Mouse (Mus musculus) midbrain, embryonic 14.5 days (tissue): Measurements from ENCODE around the gene Gm14137. TPM values are rescaled to one million over a fixed set of nuclear protein-coding genes. Genes with fewer than 3 reads are reported as not detected.
A peak's percentile ranks its signal among the peaks of the same experiment; 100 is the strongest.

Experiments
- ATAC-seq: fragments of 200-750 bp; cut with Nextera tagmentation; 2 replicates; pipeline ENCODE4 v1.8.0; 2017; ENCODE audit warnings: moderate number of reproducible peaks, moderate library complexity; ENCODE audit not compliant: low FRiP score, low TSS enrichment
- DNase-seq: peaks from one replicate; pipeline ENCODE4 v3.0.0-alpha.2; 2015
- H3K27ac ChIP-seq: fragments of 300-500 bp; sonication (generic); replicated peaks from 2 replicates; pipeline ENCODE4 v1.5.1; 2014; ENCODE audit warnings: mild to moderate bottlenecking, low read depth, low read length, moderate library complexity
- H3K27me3 ChIP-seq: fragments of 300-500 bp; sonication (generic); 2 replicates; pipeline ENCODE4 v1.6.1; 2014; ENCODE audit warnings: low read length, control low read depth, mixed read lengths; ENCODE audit not compliant: control insufficient read depth, insufficient read depth
- H3K36me3 ChIP-seq: fragments of 300-500 bp; sonication (generic); 2 replicates; pipeline ENCODE4 v1.6.1; 2014; ENCODE audit warnings: low read length, control low read depth; ENCODE audit not compliant: control insufficient read depth, insufficient read depth
- H3K4me1 ChIP-seq: fragments of 300-500 bp; sonication (generic); 2 replicates; pipeline ENCODE4 v1.6.1; 2014; ENCODE audit warnings: mild to moderate bottlenecking, antibody characterized with exemption, low read length, control low read depth; ENCODE audit not compliant: control insufficient read depth, insufficient read depth
- H3K4me2 ChIP-seq: fragments of 300-500 bp; sonication (generic); 2 replicates; pipeline ENCODE4 v1.6.1; 2014; ENCODE audit warnings: mild to moderate bottlenecking, low read length, moderate library complexity
- H3K4me3 ChIP-seq: fragments of 300-500 bp; sonication (generic); replicated peaks from 2 replicates; pipeline ENCODE4 v1.5.1; 2014; ENCODE audit warnings: low read depth, low read length
- H3K9ac ChIP-seq: fragments of 300-500 bp; sonication (generic); replicated peaks from 2 replicates; pipeline ENCODE4 v1.6.1; 2014; ENCODE audit warnings: mild to moderate bottlenecking, low read length, moderate library complexity
- H3K9me3 ChIP-seq: fragments of 300-500 bp; sonication (generic); 2 replicates; pipeline ENCODE4 v1.6.1; 2016; ENCODE audit warnings: low read length, control low read depth, mixed read lengths; ENCODE audit not compliant: control insufficient read depth
- WGBS: fragments of 180-500 bp; shearing (Covaris S2); extraction: QIAGEN DNeasy Blood & Tissue Kit; methylation state at CpG from one replicate; pipeline ENCODE4 v1.1.7; 2014; 5-methylcytosine and 5-hydroxymethylcytosine counted together
- polyA plus RNA-seq: library from polyadenylated mRNA; unstranded; fragments of >200 nt; fragmentation: Nextera tagmentation; extraction: Ambion mirVana; gene quantifications from 2 replicates; pipeline ENCODE4 v1.2.1, GENCODE M21; 2014

Gm14137 gene
- polyA plus RNA-seq, 1 experiment from 2014 or later: 0.43 TPM

DNA sequence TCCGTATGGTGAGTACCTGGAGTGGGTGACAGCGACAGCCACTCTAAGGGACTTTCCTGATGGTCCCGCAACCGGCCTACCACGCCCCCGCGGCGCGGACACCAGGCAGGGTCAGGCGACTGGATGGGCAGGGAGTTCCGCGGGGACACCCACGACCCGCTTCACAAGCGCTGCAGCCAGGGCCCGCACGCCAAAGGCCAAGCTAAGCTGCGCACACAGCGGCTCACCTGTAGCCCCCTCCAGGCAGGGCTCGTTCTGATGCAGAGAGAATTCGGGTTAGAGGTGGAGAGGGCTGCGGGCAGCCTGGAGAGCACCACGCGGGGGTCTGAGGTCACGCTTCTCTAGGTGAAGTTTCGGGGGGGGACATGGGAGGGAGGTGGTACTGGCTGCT, 6.4 kb upstream of the Gm14137 start:
- peak; percentile 46 for ATAC-seq
- DNase-seq: peak; percentile 9
- Histone ChIP-seq H3K27me3 (peaks cover 21% of the 10 kb centered on the region), H3K4me2 (peak overlapping the region; percentile 99), H3K36me3 (0 out of 2 replicates have a peak, but pooled peaks cover 3% of the 10 kb centered on the region), H3K4me1 (peaks cover 17% of the 10 kb centered on the region), H3K27ac (no peak overlapping the region), H3K4me3 (peak overlapping the region; percentile 50), H3K9me3 (no peaks in the 10 kb centered on the region), H3K9ac (peak overlapping the region; percentile 45)
- WGBS: 2% methylated on average over 26 of the region's 26 CpGs

- DNase-seq (no peak), ATAC-seq (no peak)
- H3K9me3 ChIP-seq: no peaks in the 10 kb centered on the region
- peaks cover 21% of the 10 kb centered on the region for H3K27me3 ChIP-seq
- H3K27ac ChIP-seq: no peak overlapping the region
- no peak overlapping the region for H3K9ac ChIP-seq
- 0 out of 2 replicates have a peak, but pooled peaks cover 3% of the 10 kb centered on the region for H3K36me3 ChIP-seq
- H3K4me2 ChIP-seq: no peak overlapping the region
- peaks cover 19% of the 10 kb centered on the region for H3K4me1 ChIP-seq
- WGBS: 80% methylated on average over 2 of the region's 2 CpGs
- no peak overlapping the region for H3K4me3 ChIP-seq
Observed at GRCm38 (mm10) chr2:119170282-119170681, 4.0 kb upstream of the Gm14137 start.

GRCm38 (mm10) chr2:119171574-119171973, 2.7 kb upstream of the Gm14137 start:
- WGBS: 84% methylated on average over 8 of the region's 8 CpGs
- ATAC-seq: no peak

DNA sequence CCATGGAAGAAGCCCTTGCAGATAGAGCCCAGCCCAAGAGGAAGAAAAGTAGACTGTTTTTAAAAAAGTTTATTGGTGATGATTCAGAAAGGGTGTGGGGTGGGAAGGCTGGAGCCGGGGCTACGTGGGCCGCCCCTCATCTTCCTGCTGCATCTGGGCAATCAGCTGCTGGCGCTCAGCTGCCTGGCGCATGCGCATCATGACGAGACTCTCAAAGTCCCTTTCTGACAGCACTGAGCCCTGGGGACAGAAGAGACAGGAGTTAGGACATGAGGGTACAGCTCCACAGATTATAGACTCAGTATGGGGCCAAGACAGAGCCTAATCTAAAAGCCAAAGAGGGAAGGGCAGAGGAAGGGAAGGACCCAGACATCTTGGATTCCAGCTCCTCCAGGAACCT, 1.9 kb upstream of the Gm14137 start:
- H3K9me3 ChIP-seq: no peaks in the 10 kb centered on the region
- H3K36me3 ChIP-seq: peaks cover 12% of the 10 kb centered on the region; the same call in 1 of the 2 replicates
- H3K4me3 ChIP-seq: no peak overlapping the region
- no peak overlapping the region; the same call in 1 of the 2 replicates for H3K4me2 ChIP-seq
- peak overlapping the region; percentile 5; the same call in 1 of the 2 replicates for H3K27ac ChIP-seq
- peaks cover 12% of the 10 kb centered on the region; the same call in 1 of the 2 replicates for H3K4me1 ChIP-seq
- H3K9ac ChIP-seq: no peak overlapping the region
- H3K27me3 ChIP-seq: 0 out of 2 replicates have a peak, but pooled peaks cover 5% of the 10 kb centered on the region
- WGBS: 83% methylated on average over 7 of the region's 7 CpGs
- DNase-seq: no peak
- no peak for ATAC-seq

More at GRCm38 (mm10) chr2:119171574-119171973, 2.7 kb upstream of the Gm14137 start:
- no peak for DNase-seq
- Histone ChIP-seq H3K36me3 (peaks cover 4% of the 10 kb centered on the region; the same call in 1 of the 2 replicates), H3K9me3 (no peaks in the 10 kb centered on the region), H3K4me2 (no peak overlapping the region), H3K27me3 (peaks cover 11% of the 10 kb centered on the region; the same call in 1 of the 2 replicates), H3K4me3 (no peak overlapping the region), H3K27ac (no peak overlapping the region), H3K9ac (no peak overlapping the region), H3K4me1 (peaks cover 19% of the 10 kb centered on the region)

DNA sequence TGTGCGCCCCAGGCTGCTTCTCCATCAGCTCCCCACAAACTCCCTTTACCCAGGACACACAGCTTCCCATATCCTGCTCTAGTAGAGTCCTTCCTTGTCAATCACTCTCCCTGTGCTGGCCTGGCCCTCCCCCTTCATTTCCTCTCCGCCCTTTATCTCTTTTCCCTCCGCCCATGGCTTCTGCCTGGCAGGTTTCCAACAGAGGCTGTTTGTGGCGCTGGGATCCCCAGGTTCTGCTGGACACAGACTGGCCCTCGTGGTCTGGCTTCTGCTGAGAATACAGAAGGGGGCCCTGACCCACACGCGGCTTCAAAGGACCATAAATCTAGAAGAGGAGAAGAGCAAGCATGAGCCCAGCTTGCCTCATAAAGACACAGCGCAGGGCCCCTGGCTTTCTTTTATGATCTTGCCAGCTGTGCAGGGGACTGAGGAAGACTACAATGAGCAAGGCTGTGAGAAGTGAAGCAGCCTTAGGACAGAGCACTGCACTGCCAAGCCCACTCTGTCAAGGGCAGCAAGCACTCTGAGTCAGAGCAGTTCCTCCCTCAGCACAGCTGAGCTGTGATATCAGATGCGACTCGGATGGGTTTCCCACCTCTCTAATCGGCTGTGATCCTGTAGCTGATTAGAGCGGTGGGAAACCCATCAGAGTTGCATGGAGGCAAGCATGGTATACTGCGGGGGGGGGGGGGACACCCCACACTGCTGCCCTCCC, 1.3 kb upstream of the Gm14137 start:
- Histone ChIP-seq H3K9me3 (no peaks in the 10 kb centered on the region), H3K27ac (peak overlapping the region; percentile 5), H3K4me3 (no peak overlapping the region), H3K4me2 (peak overlapping the region; percentile 30), H3K27me3 (0 out of 2 replicates have a peak, but pooled peaks cover under 1% of the 10 kb centered on the region), H3K4me1 (0 out of 2 replicates have a peak, but pooled peaks cover 7% of the 10 kb centered on the region), H3K9ac (peak overlapping the region; percentile 14; the same call in 1 of the 2 replicates), H3K36me3 (peaks cover 14% of the 10 kb centered on the region)
- 19% methylated on average over 13 of the region's 13 CpGs for WGBS
- ATAC-seq (peak; percentile 35; the same call in 1 of the 2 replicates), DNase-seq (peak; percentile 71)

DNA sequence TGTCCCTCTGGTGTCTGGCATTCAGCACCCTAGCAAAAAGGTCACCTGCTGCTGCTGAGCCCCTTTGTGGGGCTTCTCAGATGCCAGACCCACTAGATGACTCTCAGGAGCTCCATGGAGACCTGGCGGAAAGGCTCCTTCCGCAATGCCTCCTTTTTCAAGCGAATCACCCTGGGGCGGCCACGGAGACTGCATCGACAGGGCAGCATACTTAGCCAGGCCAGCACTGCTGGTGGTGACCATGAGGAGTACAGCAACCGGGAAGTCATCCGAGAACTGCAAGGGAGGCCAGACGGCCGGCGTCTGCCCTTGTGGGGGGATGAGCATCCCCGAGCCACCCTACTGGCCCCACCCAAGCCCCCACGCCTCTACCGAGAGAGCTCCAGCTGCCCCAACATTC, 557 bp downstream of the Gm14137 start:
- Histone ChIP-seq H3K9ac (no peak overlapping the region), H3K27me3 (no peaks in the 10 kb centered on the region), H3K9me3 (no peaks in the 10 kb centered on the region), H3K4me1 (0 out of 2 replicates have a peak, but pooled peaks cover 7% of the 10 kb centered on the region), H3K27ac (no peak overlapping the region), H3K36me3 (peaks cover 32% of the 10 kb centered on the region), H3K4me2 (no peak overlapping the region), H3K4me3 (no peak overlapping the region)
- 50% methylated on average over 14 of the region's 14 CpGs for WGBS
- DNase-seq (no peak), ATAC-seq (no peak)

DNA sequence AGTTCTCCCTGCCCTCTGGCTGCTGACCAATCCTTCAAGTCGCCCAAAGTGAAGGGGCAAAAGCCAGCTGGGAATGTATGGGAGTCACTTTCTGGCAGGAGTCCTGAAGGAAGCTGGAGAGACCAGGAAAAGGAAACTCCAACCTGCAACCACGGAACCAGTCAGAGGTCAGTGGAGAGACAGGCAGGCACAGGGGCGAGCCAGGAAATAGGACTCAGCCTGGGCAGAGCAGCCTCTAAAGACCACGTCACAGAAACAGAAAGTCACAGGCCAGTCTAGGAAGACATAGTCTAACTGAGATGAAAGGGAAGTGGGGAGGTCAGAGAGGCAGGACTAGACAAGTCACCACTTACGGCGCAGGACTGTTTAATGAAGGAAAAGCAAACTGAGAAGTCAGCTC, 1.3 kb downstream of the Gm14137 start:
- Histone ChIP-seq H3K4me3 (no peak overlapping the region), H3K36me3 (peaks cover 39% of the 10 kb centered on the region), H3K27me3 (no peaks in the 10 kb centered on the region), H3K9ac (no peak overlapping the region), H3K4me2 (no peak overlapping the region), H3K27ac (no peak overlapping the region), H3K4me1 (0 out of 2 replicates have a peak, but pooled peaks cover 7% of the 10 kb centered on the region), H3K9me3 (no peaks in the 10 kb centered on the region)
- WGBS: 77% methylated on average over 6 of the region's 6 CpGs
- DNase-seq: no peak
- no peak for ATAC-seq

GRCm38 (mm10) chr2:119176761-119177160, 2.5 kb downstream of the Gm14137 start:
- 59% methylated on average over 3 of the region's 3 CpGs for WGBS
- no peak for ATAC-seq
- Histone ChIP-seq H3K9ac (no peak overlapping the region), H3K4me1 (0 out of 2 replicates have a peak, but pooled peaks cover 7% of the 10 kb centered on the region), H3K27me3 (no peaks in the 10 kb centered on the region), H3K36me3 (peaks cover 44% of the 10 kb centered on the region), H3K9me3 (no peaks in the 10 kb centered on the region), H3K4me2 (no peak overlapping the region), H3K27ac (no peak overlapping the region), H3K4me3 (no peak overlapping the region)
- no peak for DNase-seq
